Mouse (Mus musculus) liver, postnatal 0 days (tissue): ENCODE results near the gene Tbxas1. TPM values are rescaled to one million over a fixed set of nuclear protein-coding genes. Genes with fewer than 3 reads are reported as not detected.

Experiments
- ATAC-seq: fragments of 200-750 bp; cut with Nextera tagmentation; 2 replicates; pipeline ENCODE4 v1.8.0; 2017; ENCODE audit warnings: mild to moderate bottlenecking, moderate library complexity
- DNase-seq: peaks from one replicate; pipeline ENCODE4 v3.0.0-alpha.2; 2016
- H3K27ac ChIP-seq: fragments of 300-500 bp; sonication (generic); 2 replicates; pipeline ENCODE4 v1.5.1; 2014; ENCODE audit warnings: antibody characterized with exemption, moderate library complexity, mild to moderate bottlenecking, low read depth
- H3K27me3 ChIP-seq: fragments of 300-500 bp; sonication (generic); 2 replicates; pipeline ENCODE4 v1.6.1; 2014; ENCODE audit warnings: low read length, control low read depth, mixed read lengths; ENCODE audit not compliant: insufficient read depth
- H3K36me3 ChIP-seq: fragments of 300-500 bp; sonication (generic); replicated peaks from 2 replicates; pipeline ENCODE4 v1.6.1; 2014; ENCODE audit warnings: mild to moderate bottlenecking, control low read depth, low read length, moderate library complexity, mixed read lengths; ENCODE audit not compliant: insufficient read depth
- H3K4me1 ChIP-seq: fragments of 300-500 bp; sonication (generic); 2 replicates; pipeline ENCODE4 v1.6.1; 2014; ENCODE audit warnings: antibody characterized with exemption, mild to moderate bottlenecking, control low read depth; ENCODE audit not compliant: insufficient read depth
- H3K4me2 ChIP-seq: fragments of 300-500 bp; sonication (generic); 2 replicates; pipeline ENCODE4 v1.6.1; 2014; ENCODE audit warnings: low read depth, mild to moderate bottlenecking, low read length, moderate library complexity, mixed read lengths
- H3K4me3 ChIP-seq: fragments of 300-500 bp; sonication (generic); 2 replicates; pipeline ENCODE4 v1.5.1; 2014; ENCODE audit warnings: low read depth, low read length
- H3K9ac ChIP-seq: fragments of 300-500 bp; sonication (generic); replicated peaks from 2 replicates; pipeline ENCODE4 v1.6.1; 2014; ENCODE audit warnings: mild to moderate bottlenecking, moderate library complexity
- H3K9me3 ChIP-seq: fragments of 300-500 bp; sonication (generic); 2 replicates; pipeline ENCODE4 v1.6.1; 2016; ENCODE audit warnings: mild to moderate bottlenecking, control low read depth, low read length, mixed read lengths
- CTCF ChIP-seq: sonication (generic); IDR thresholded peaks from 2 replicates; pipeline ENCODE4 v1.5.1; 2016; ENCODE audit warnings: antibody characterized with exemption, low read depth
- EP300 ChIP-seq: IDR thresholded peaks from 2 replicates; pipeline ENCODE4 v1.6.1; 2016; ENCODE audit warnings: antibody characterized with exemption, low read depth, mild to moderate bottlenecking
- WGBS: fragments of 180-500 bp; shearing (Covaris S2); extraction: QIAGEN DNeasy Blood & Tissue Kit; methylation state at CpG from one replicate; pipeline ENCODE4 v1.1.7; 2014; ENCODE audit not compliant: insufficient replicate concordance; 5-methylcytosine and 5-hydroxymethylcytosine counted together
- polyA plus RNA-seq: library from polyadenylated mRNA; unstranded; fragments of >200 nt; fragmentation: Nextera tagmentation; extraction: Ambion mirVana; gene quantifications from 2 replicates; pipeline ENCODE4 v1.2.1, GENCODE M21; 2015

Gene Tbxas1
- polyA plus RNA-seq, 1 experiment from 2014 or later, result 10.3 TPM

GRCm38 (mm10) chr6:38920141-38920540 is 44.9 kb downstream of the Tbxas1 start:
- Histone ChIP-seq H3K4me2 (peak overlapping the region; percentile 60), H3K27ac (peak overlapping the region; percentile 97)
- no peak for DNase-seq

GRCm38 (mm10) chr6:38921095-38921809 is 46.0 kb downstream of the Tbxas1 start:
- peak overlapping the region; percentile 97 for H3K27ac ChIP-seq
- no peaks in the 10 kb centered on the region for H3K27me3 ChIP-seq
- H3K4me1 ChIP-seq, result peaks cover 74% of the 10 kb centered on the region
- TF ChIP-seq EP300, result peak; percentile 95
- no peak for TF ChIP-seq CTCF
- WGBS, result 43% methylated on average over 17 of the region's 17 CpGs
- no peaks in the 10 kb centered on the region for H3K9me3 ChIP-seq
- H3K4me2 ChIP-seq, result peak overlapping the region; percentile 60
- no peaks in the 10 kb centered on the region for H3K36me3 ChIP-seq
- no peak overlapping the region; the same call in 1 of the 2 replicates for H3K4me3 ChIP-seq
- H3K9ac ChIP-seq, result peak overlapping the region; percentile 57
- DNase-seq, result peak; percentile 68
- peak; percentile 67 for ATAC-seq

More at GRCm38 (mm10) chr6:38920141-38920540, 44.9 kb downstream of the Tbxas1 start:
- ATAC-seq, result no peak
- no peaks in the 10 kb centered on the region for H3K36me3 ChIP-seq
- H3K4me3 ChIP-seq, result 0 out of 2 replicates have a peak overlapping the region, but pooled peaks have one; percentile 3
- WGBS, result 73% methylated on average over 6 of the region's 6 CpGs
- no peak overlapping the region for H3K9ac ChIP-seq
- H3K27me3 ChIP-seq, result no peaks in the 10 kb centered on the region
- H3K4me1 ChIP-seq, result peaks cover 79% of the 10 kb centered on the region
- TF ChIP-seq CTCF (no peak), EP300 (no peak)
- H3K9me3 ChIP-seq, result no peaks in the 10 kb centered on the region

GRCm38 (mm10) chr6:38921810-38922116 is 46.6 kb downstream of the Tbxas1 start:
- Histone ChIP-seq H3K27ac (peak overlapping the region; percentile 97), H3K9ac (peak overlapping the region; percentile 57), H3K4me2 (peak overlapping the region; percentile 60), H3K4me1 (peaks cover 72% of the 10 kb centered on the region), H3K27me3 (no peaks in the 10 kb centered on the region), H3K36me3 (no peaks in the 10 kb centered on the region), H3K4me3 (no peak overlapping the region), H3K9me3 (no peaks in the 10 kb centered on the region)
- ATAC-seq (0 out of 2 replicates have a peak, but pooled peaks have one; percentile 9), DNase-seq (no peak)
- WGBS, result 60% methylated on average over 8 of the region's 8 CpGs
- TF ChIP-seq EP300, result peak; percentile 59
- no peak for TF ChIP-seq CTCF

GRCm38 (mm10) chr6:38922517-38922916 is 47.3 kb downstream of the Tbxas1 start:
- no peak for DNase-seq
- 77% methylated on average over 2 of the region's 2 CpGs for WGBS
- no peaks in the 10 kb centered on the region for H3K27me3 ChIP-seq
- ATAC-seq, result no peak
- H3K36me3 ChIP-seq, result no peaks in the 10 kb centered on the region
- H3K4me1 ChIP-seq, result peaks cover 66% of the 10 kb centered on the region
- TF ChIP-seq CTCF (no peak), EP300 (no peak)
- H3K27ac ChIP-seq, result peak overlapping the region; percentile 97
- no peak overlapping the region for H3K4me2 ChIP-seq
- H3K9me3 ChIP-seq, result no peaks in the 10 kb centered on the region
- no peak overlapping the region for H3K4me3 ChIP-seq
- no peak overlapping the region; the same call in 1 of the 2 replicates for H3K9ac ChIP-seq

- H3K9ac ChIP-seq, result peak overlapping the region; percentile 43; the same call in 1 of the 2 replicates
- H3K4me1 ChIP-seq, result peaks cover 63% of the 10 kb centered on the region
- no peaks in the 10 kb centered on the region for H3K36me3 ChIP-seq
- DNase-seq (no peak), ATAC-seq (no peak)
- no peak overlapping the region for H3K4me3 ChIP-seq
- no peaks in the 10 kb centered on the region for H3K9me3 ChIP-seq
- H3K4me2 ChIP-seq, result peak overlapping the region; percentile 57
- H3K27me3 ChIP-seq, result no peaks in the 10 kb centered on the region
- WGBS, result 61% methylated on average over 4 of the region's 4 CpGs
- H3K27ac ChIP-seq, result peak overlapping the region; percentile 97
- TF ChIP-seq CTCF (no peak), EP300 (no peak)
Measured at GRCm38 (mm10) chr6:38923450-38923849, 48.2 kb downstream of the Tbxas1 start.

GRCm38 (mm10) chr6:38923870-38924817 is 48.9 kb downstream of the Tbxas1 start:
- DNase-seq (peak; percentile 79), ATAC-seq (peak; percentile 80)
- Histone ChIP-seq H3K36me3 (no peaks in the 10 kb centered on the region), H3K4me3 (no peak overlapping the region; the same call in 1 of the 2 replicates), H3K9ac (peak overlapping the region; percentile 43; the same call in 1 of the 2 replicates), H3K27me3 (no peaks in the 10 kb centered on the region), H3K4me2 (peak overlapping the region; percentile 57), H3K27ac (peak overlapping the region; percentile 97), H3K4me1 (peaks cover 58% of the 10 kb centered on the region), H3K9me3 (no peaks in the 10 kb centered on the region)
- 54% methylated on average over 18 of the region's 18 CpGs for WGBS
- TF ChIP-seq EP300, result peak; percentile 99
- no peak for TF ChIP-seq CTCF
